ENCODE assay signal across 8 mouse cellular contexts in the genomic region with DNA sequence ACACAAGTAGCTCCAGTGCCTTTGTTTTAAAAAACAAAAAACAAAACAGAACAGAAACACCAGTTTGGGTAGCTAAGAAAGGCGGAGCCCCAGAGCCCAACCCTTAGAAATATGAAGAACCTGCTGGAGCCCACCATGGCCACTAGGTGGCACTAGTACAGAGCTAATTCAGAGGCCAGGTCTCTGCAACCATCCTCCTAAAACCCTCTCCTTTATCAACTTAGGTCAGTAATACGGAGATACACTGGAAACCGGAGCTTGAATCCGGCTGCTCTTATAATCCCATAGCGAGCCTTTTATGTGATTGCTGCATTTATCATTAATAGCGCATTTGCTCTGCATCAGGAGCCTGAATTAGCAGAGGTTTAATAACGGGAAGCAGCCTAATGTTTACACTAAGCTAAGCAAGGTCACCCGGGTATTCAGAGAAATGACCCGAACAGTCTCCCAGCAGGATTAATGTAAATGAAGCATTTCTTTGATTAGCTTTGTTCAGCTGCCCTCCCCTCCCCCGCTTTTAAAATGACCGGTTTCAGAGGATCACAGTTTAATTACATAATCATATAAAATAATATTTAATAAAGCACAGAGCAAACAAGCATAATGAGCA. TPM values are rescaled to one million over a fixed set of nuclear protein-coding genes. Genes with fewer than 3 reads are reported as not detected.
DNase-seq lines count a peak whose midpoint lies in the region; ATAC-seq and TF ChIP-seq lines count a peak whose summit lies in the region.

No protein-coding gene starts in this region.

- no peaks in the 10 kb centered on the region for H3K36me3 ChIP-seq in E14TG2a.4 (ENCODE audit: insufficient read depth, low read length)
- H3K36me3 ChIP-seq in forebrain, embryonic 11.5 days (ENCODE audit: control insufficient read depth, insufficient read depth, low read length) = no peaks in the 10 kb centered on the region
- H3K36me3 ChIP-seq in heart, embryonic 15.5 days = no peaks in the 10 kb centered on the region
- H3K36me3 ChIP-seq in liver, embryonic 12.5 days = no peaks in the 10 kb centered on the region
- H3K36me3 ChIP-seq in stomach, embryonic 15.5 days = no peaks in the 10 kb centered on the region

- H3K4me3 ChIP-seq in E14TG2a.4 (replicated peaks; ENCODE audit: low read length) = no peak overlapping the region
- peak overlapping the region; percentile 24 for H3K4me3 ChIP-seq in forebrain, embryonic 11.5 days (ENCODE audit: low read depth, low read length)
- H3K4me3 ChIP-seq in heart, embryonic 15.5 days = peak overlapping the region; percentile 37
- no peak overlapping the region for H3K4me3 ChIP-seq in liver, embryonic 12.5 days
- peak overlapping the region; percentile 18; the same call in 1 of the 2 replicates for H3K4me3 ChIP-seq in stomach, embryonic 15.5 days (replicated peaks)

- peak overlapping the region; percentile 12 for H3K9ac ChIP-seq in forebrain, embryonic 11.5 days (ENCODE audit: low read length)
- H3K9ac ChIP-seq in heart, embryonic 15.5 days = no peak overlapping the region
- no peak overlapping the region for H3K9ac ChIP-seq in liver, embryonic 12.5 days
- no peak overlapping the region for H3K9ac ChIP-seq in stomach, embryonic 15.5 days

- ATAC-seq in forebrain, embryonic 11.5 days (replicated peaks; ENCODE audit: low FRiP score) = peak; percentile 80
- ATAC-seq in heart, embryonic 15.5 days (replicated peaks; ENCODE audit: insufficient number of reproducible peaks, insufficient read depth, low FRiP score, low read depth) = peak; percentile 39; the same call in 1 of the 2 replicates
- no peak for ATAC-seq in liver, embryonic 12.5 days
- ATAC-seq in stomach, embryonic 15.5 days (ENCODE audit: insufficient read depth, low FRiP score, low read depth) = no peak

- WGBS in forebrain, embryonic 11.5 days = under 1% methylated on average over 11 of the region's 11 CpGs
- 4% methylated on average over 11 of the region's 11 CpGs for WGBS in heart, embryonic 15.5 days
- WGBS in liver, embryonic 12.5 days (ENCODE audit: insufficient replicate concordance) = 4% methylated on average over 11 of the region's 11 CpGs
- WGBS in stomach, embryonic 15.5 days = 2% methylated on average over 11 of the region's 11 CpGs

- peak overlapping the region; percentile 59 for H3K4me2 ChIP-seq in forebrain, embryonic 11.5 days (ENCODE audit: low read depth, low read length, severe bottlenecking)
- H3K4me2 ChIP-seq in heart, embryonic 15.5 days = peak overlapping the region; percentile 57
- peak overlapping the region; percentile 42 for H3K4me2 ChIP-seq in liver, embryonic 12.5 days
- H3K4me2 ChIP-seq in stomach, embryonic 15.5 days = peak overlapping the region; percentile 49

- peaks cover 24% of the 10 kb centered on the region for H3K4me1 ChIP-seq in E14TG2a.4 (replicated peaks; ENCODE audit: low read depth, low read length)
- H3K4me1 ChIP-seq in forebrain, embryonic 11.5 days (replicated peaks; ENCODE audit: control insufficient read depth, insufficient read depth, low read length) = peaks cover 11% of the 10 kb centered on the region; the same call in 1 of the 2 replicates
- peaks cover 14% of the 10 kb centered on the region for H3K4me1 ChIP-seq in heart, embryonic 15.5 days (replicated peaks)
- H3K4me1 ChIP-seq in liver, embryonic 12.5 days = peaks cover 15% of the 10 kb centered on the region
- peaks cover 12% of the 10 kb centered on the region; the same call in 1 of the 2 replicates for H3K4me1 ChIP-seq in stomach, embryonic 15.5 days

- peaks cover 10% of the 10 kb centered on the region for H3K9me3 ChIP-seq in E14TG2a.4 (ENCODE audit: low read length)
- no peaks in the 10 kb centered on the region for H3K9me3 ChIP-seq in forebrain, embryonic 11.5 days (ENCODE audit: control insufficient read depth, low read length)
- H3K9me3 ChIP-seq in heart, embryonic 15.5 days (replicated peaks) = no peaks in the 10 kb centered on the region
- H3K9me3 ChIP-seq in liver, embryonic 12.5 days (replicated peaks) = no peaks in the 10 kb centered on the region
- H3K9me3 ChIP-seq in stomach, embryonic 15.5 days = no peaks in the 10 kb centered on the region

- TF ChIP-seq CTCF in E14TG2a.4 (conservative IDR thresholded peaks at IDR 0.05; ENCODE audit: low read length) = peak; percentile 87

- peaks cover 4% of the 10 kb centered on the region; the same call in 1 of the 2 replicates for H3K27me3 ChIP-seq in E14TG2a.4 (ENCODE audit: insufficient read depth, low read length)
- no peaks in the 10 kb centered on the region for H3K27me3 ChIP-seq in forebrain, embryonic 11.5 days (ENCODE audit: control insufficient read depth, insufficient read depth, low read length)
- H3K27me3 ChIP-seq in heart, embryonic 15.5 days = 0 out of 2 replicates have a peak, but pooled peaks cover 5% of the 10 kb centered on the region
- peaks cover 30% of the 10 kb centered on the region for H3K27me3 ChIP-seq in liver, embryonic 12.5 days (replicated peaks)
- H3K27me3 ChIP-seq in stomach, embryonic 15.5 days (replicated peaks) = no peaks in the 10 kb centered on the region

- DNase-seq in c-Kit-positive CD71-positive TER-119-negative erythroid progenitor cells, embryonic 14.5 days (ENCODE audit: low read depth) = peak; percentile 33
- DNase-seq in forebrain, embryonic 11.5 days (ENCODE audit: low spot score) = peak; percentile 88
- peak; percentile 79 for DNase-seq in kidney, postnatal 14 days
- DNase-seq in naive thymus-derived CD4-positive, alpha-beta T cell, adult 2 months (ENCODE audit: low read depth) = peak; percentile 69

- H3K27ac ChIP-seq in forebrain, embryonic 11.5 days (ENCODE audit: low read depth, low read length) = peak overlapping the region; percentile 70; the same call in 1 of the 2 replicates
- H3K27ac ChIP-seq in heart, embryonic 15.5 days = no peak overlapping the region
- H3K27ac ChIP-seq in liver, embryonic 12.5 days = no peak overlapping the region
- H3K27ac ChIP-seq in stomach, embryonic 15.5 days = no peak overlapping the region

RNA-seq across cellular contexts. Expression of a gene that starts 53.9 kb away (rescaled TPM):
- polyA plus RNA-seq in forebrain, embryonic 11.5 days (2014; fragmentation: Nextera tagmentation; extraction: Ambion mirVana) = not detected in 2 replicates
- not detected in 2 replicates for polyA plus RNA-seq in heart, embryonic 15.5 days (2015; fragmentation: Nextera tagmentation; extraction: Ambion mirVana)
- not detected in 2 replicates for polyA plus RNA-seq in liver, embryonic 12.5 days (2016; fragmentation: Nextera tagmentation; extraction: Ambion mirVana)
- polyA plus RNA-seq in stomach, embryonic 15.5 days (2015; fragmentation: Nextera tagmentation; extraction: Ambion mirVana) = not detected in 2 replicates

Comparison
In these comparisons a context has a peak if more than half of its experiments do, and no peak if none do; other contexts are left out.
1. H3K4me3 ChIP-seq: peak in forebrain, embryonic 11.5 days (single experiment), heart, embryonic 15.5 days (single experiment) and stomach, embryonic 15.5 days (single experiment); none in E14TG2a.4 (single experiment) and liver, embryonic 12.5 days (single experiment).
2. DNase-seq: peak in every context shown above with its lines; median percentile 88 in forebrain, embryonic 11.5 days; 79 in kidney, postnatal 14 days; 69 in naive thymus-derived CD4-positive, alpha-beta T cell, adult 2 months; 33 in c-Kit-positive CD71-positive TER-119-negative erythroid progenitor cells, embryonic 14.5 days.
3. ATAC-seq: peak in forebrain, embryonic 11.5 days (single experiment) and heart, embryonic 15.5 days (single experiment); none in liver, embryonic 12.5 days (single experiment) and stomach, embryonic 15.5 days (single experiment).
4. Peak in every context shown above with its lines, with median percentiles within 50 percentile points of each other: H3K4me2 ChIP-seq.